Comparison of ENCODE assay signal across 11 mouse cellular contexts in genomic region chr11:115906116-115906515, GRCm38 (mm10). TPM values are rescaled to one million over a fixed set of nuclear protein-coding genes. Genes with fewer than 3 reads are reported as not detected.
DNase-seq lines count a peak whose midpoint lies in the region; ATAC-seq lines count a peak whose summit lies in the region.
"Had no signal": no experiment of that assay in that cellular context is flagged by ENCODE, and none has a peak within 500 bp of the region (broad histone marks: within the 10 kb centered on the region; RNA-seq: fewer than 3 reads in every experiment).

No protein-coding gene starts in this region.

- H3K4me2 ChIP-seq in liver, embryonic 12.5 days: no peak overlapping the region

- H3K9ac ChIP-seq in liver, embryonic 12.5 days: peak overlapping the region; percentile 83

- peak; percentile 73 for DNase-seq in kidney, adult 11 months
- no peak for DNase-seq in kidney, postnatal 4 days
- peak; percentile 44 to 62 for DNase-seq in adrenal gland, postnatal 36 days
- peak; percentile 56 for DNase-seq in kidney, adult 18-20 months
- DNase-seq in natural killer cell, adult 2 months (ENCODE audit: low spot score in 2 of 2): no peak
- DNase-seq in cerebellum, postnatal 14 days: no peak
- DNase-seq: embryo, embryonic 11 days; left cerebral cortex, postnatal 4 days had no signal

- H3K36me3 ChIP-seq in liver, embryonic 12.5 days: peaks cover 80% of the 10 kb centered on the region

- peaks cover 98% of the 10 kb centered on the region for H3K4me1 ChIP-seq in liver, embryonic 12.5 days

- H3K27ac ChIP-seq in liver, embryonic 12.5 days: peak overlapping the region; percentile 100

- no peak overlapping the region for H3K4me3 ChIP-seq in liver, embryonic 12.5 days

- H3K9me3 ChIP-seq in liver, embryonic 12.5 days (replicated peaks): no peaks in the 10 kb centered on the region

- 84% methylated on average over 3 of the region's 3 CpGs for WGBS in liver, embryonic 12.5 days (ENCODE audit: insufficient replicate concordance)

- H3K27me3 ChIP-seq in liver, embryonic 12.5 days (replicated peaks): no peaks in the 10 kb centered on the region

- ATAC-seq in liver, embryonic 12.5 days: no peak

RNA-seq across cellular contexts. Expression of gene Smim6, which starts 5.7 kb away (rescaled TPM):
- total RNA-seq in adrenal gland, postnatal 36 days (2021): not detected
- 3.1 and 3.7 TPM in 2 replicates for polyA plus RNA-seq in liver, embryonic 12.5 days (2016; fragmentation: Nextera tagmentation; extraction: Ambion mirVana)
- total RNA-seq: layer of hippocampus, adult 8-10 months; left cerebral cortex, postnatal 4 days had no signal
- polyA plus RNA-seq: neural tube, embryonic 11.5 days had no signal

RNA-seq across cellular contexts. Expression of gene Smim5, which starts 6.3 kb away (rescaled TPM):
- total RNA-seq in adrenal gland, postnatal 36 days (2021): under 1 TPM in 1 of 2 experiments, not detected in 1; 0.26 TPM
- polyA plus RNA-seq in liver, embryonic 12.5 days (2016; fragmentation: Nextera tagmentation; extraction: Ambion mirVana): 47.5 and 48.9 TPM in 2 replicates
- total RNA-seq: left cerebral cortex, postnatal 4 days had no signal

RNA-seq across cellular contexts. Expression of gene Sap30bp, which starts 27.0 kb away (rescaled TPM):
- total RNA-seq in adrenal gland, postnatal 36 days (2021): 10 to 100 TPM; 40.8 to 42.5 TPM
- polyA plus RNA-seq in liver, embryonic 12.5 days (2016; fragmentation: Nextera tagmentation; extraction: Ambion mirVana): 23.1 and 24.5 TPM in 2 replicates

RNA-seq across cellular contexts. Expression of gene Recql5, which starts 27.2 kb away (rescaled TPM):
- 10 to 100 TPM; 20.5 to 24.8 TPM for total RNA-seq in adrenal gland, postnatal 36 days (2021)
- polyA plus RNA-seq in liver, embryonic 12.5 days (2016; fragmentation: Nextera tagmentation; extraction: Ambion mirVana): 14.9 and 17.6 TPM in 2 replicates

RNA-seq across cellular contexts. Expression of gene Myo15b, which starts 47.9 kb away (rescaled TPM):
- under 1 TPM; 0.20 TPM for total RNA-seq in adrenal gland, postnatal 36 days (2021)
- polyA plus RNA-seq in liver, embryonic 12.5 days (2016; fragmentation: Nextera tagmentation; extraction: Ambion mirVana): 0.38 and 0.83 TPM in 2 replicates

Comparison
In these comparisons a context has a peak if more than half of its experiments do, and no peak if none do; other contexts are left out.
1. DNase-seq: peak in kidney, adult 11 months (single experiment), adrenal gland, postnatal 36 days (2 of 2) and kidney, adult 18-20 months (single experiment); none in kidney, postnatal 4 days (0 of 2), natural killer cell, adult 2 months (0 of 2) and cerebellum, postnatal 14 days (0 of 2).